Comparison of ENCODE assay signal across 20 mouse cellular contexts in genomic region chr16:95214251-95215197, GRCm38 (mm10). TPM values are rescaled to one million over a fixed set of nuclear protein-coding genes. Genes with fewer than 3 reads are reported as not detected.
"Had no signal": no experiment of that assay in that cellular context is flagged by ENCODE, and none has a peak within 500 bp of the region (broad histone marks: within the 10 kb centered on the region; RNA-seq: fewer than 3 reads in every experiment).

No protein-coding gene starts in this region.

- DNase-seq: liver, embryonic 13.5 days; liver, postnatal 0 days; lung, adult 2 months; lung, postnatal 14 days; lung, postnatal 36 days; midbrain, embryonic 14.5 days; right cerebral cortex, postnatal 14 days; thymus, adult 2 months; thymus, postnatal 25 days; thymus, postnatal 4 days had no signal

- H3K9ac ChIP-seq: liver, embryonic 13.5 days; liver, embryonic 15.5 days; liver, postnatal 0 days; lung, embryonic 15.5 days; neural tube, embryonic 12.5 days; stomach, embryonic 15.5 days had no signal

- H3K27me3 ChIP-seq: liver, embryonic 13.5 days; liver, embryonic 15.5 days; lung, embryonic 15.5 days; megakaryocyte, embryonic 14.5 days; neural tube, embryonic 12.5 days; stomach, embryonic 15.5 days had no signal

- H3K4me2 ChIP-seq: liver, embryonic 11.5 days; liver, embryonic 13.5 days; liver, embryonic 15.5 days; lung, embryonic 15.5 days; neural tube, embryonic 12.5 days; stomach, embryonic 15.5 days had no signal

- ATAC-seq: liver, postnatal 0 days; lung, postnatal 0 days; midbrain, embryonic 16.5 days had no signal

- H3K36me3 ChIP-seq: liver, embryonic 13.5 days; liver, embryonic 15.5 days; lung, embryonic 15.5 days; neural tube, embryonic 12.5 days; stomach, embryonic 15.5 days had no signal

- H3K4me3 ChIP-seq: liver, embryonic 13.5 days; liver, embryonic 15.5 days; lung, embryonic 15.5 days; megakaryocyte, embryonic 14.5 days; neural tube, embryonic 12.5 days; stomach, embryonic 15.5 days had no signal

- H3K9me3 ChIP-seq: liver, embryonic 13.5 days; liver, embryonic 15.5 days; lung, embryonic 15.5 days; neural tube, embryonic 12.5 days; stomach, embryonic 15.5 days had no signal

- H3K27ac ChIP-seq: liver, embryonic 13.5 days; liver, embryonic 15.5 days; lung, embryonic 15.5 days; macrophage; neural tube, embryonic 12.5 days; stomach, embryonic 15.5 days had no signal

- H3K4me1 ChIP-seq: liver, embryonic 13.5 days; liver, embryonic 15.5 days; lung, embryonic 15.5 days; neural tube, embryonic 12.5 days; stomach, embryonic 15.5 days had no signal

RNA-seq across cellular contexts. Expression of gene Kcnj15, which starts 42.8 kb away (rescaled TPM):
- total RNA-seq: monocyte, adult 5-6 weeks had no signal
- polyA plus RNA-seq: macrophage; midbrain, embryonic 14.5 days had no signal
